Mouse (Mus musculus) spleen, adult 2 months (tissue): ENCODE results near the gene Cd52. TPM values are rescaled to one million over a fixed set of nuclear protein-coding genes. Genes with fewer than 3 reads are reported as not detected.

ENCODE experiments used
- DNase-seq, 2 experiments: peaks; one replicate each; pipeline versions ENCODE4 v3.0.0 to v3.0.0-alpha.2; 2012 to 2021; ENCODE audit warnings: low spot score in 2 of 2, low read depth in 1 of 2
- H3K27ac ChIP-seq: fragments of 200-500 bp; 2 replicates; pipeline ENCODE4 v1.5.1; 2012; ENCODE audit warnings: low read length, inconsistent platforms; ENCODE audit not compliant: insufficient read depth
- H3K27me3 ChIP-seq: fragments of 200-500 bp; 2 replicates; pipeline ENCODE4 v1.6.1; 2012; ENCODE audit warnings: mild to moderate bottlenecking, moderate library complexity, low read length, inconsistent platforms; ENCODE audit not compliant: control insufficient read depth, insufficient read depth
- H3K36me3 ChIP-seq: fragments of 200-500 bp; 2 replicates; pipeline ENCODE4 v1.6.1; 2012; ENCODE audit warnings: mild to moderate bottlenecking, low read length, inconsistent platforms; ENCODE audit not compliant: control insufficient read depth, insufficient read depth
- H3K4me1 ChIP-seq: fragments of 200-500 bp; 2 replicates; pipeline ENCODE4 v1.6.1; 2011; ENCODE audit warnings: inconsistent platforms; ENCODE audit not compliant: control insufficient read depth, insufficient read depth, insufficient read length
- H3K4me3 ChIP-seq: fragments of 200-500 bp; 2 replicates; pipeline ENCODE4 v1.5.1; 2011; ENCODE audit warnings: mild to moderate bottlenecking, inconsistent platforms; ENCODE audit not compliant: insufficient read depth, insufficient read length; ENCODE audit errors: extremely low read depth
- CTCF ChIP-seq: fragments of 200-500 bp; IDR thresholded peaks from 2 replicates; pipeline ENCODE4 v1.5.1; 2011; ENCODE audit warnings: mild to moderate bottlenecking, inconsistent platforms; ENCODE audit not compliant: insufficient read depth, insufficient read length, insufficient replicate concordance; ENCODE audit errors: extremely low read depth
- POLR2A ChIP-seq: fragments of 200-500 bp; IDR thresholded peaks from 2 replicates; pipeline ENCODE4 v1.6.1; 2011; ENCODE audit warnings: low read depth, low read length, inconsistent platforms
- WGBS: fragments of 180-500 bp; shearing (Covaris S2); methylation state at CpG from one replicate; pipeline ENCODE4 v1.1.7; 2018; 5-methylcytosine and 5-hydroxymethylcytosine counted together
- polyA plus RNA-seq: library from polyadenylated mRNA; depleted of rRNA; stranded (reverse); fragments of >200 nt; gene quantifications from 2 replicates; pipeline ENCODE4 v1.2.3, GENCODE M21; 2012

Cd52 gene
- polyA plus RNA-seq, 1 experiment = 461 TPM

DNA sequence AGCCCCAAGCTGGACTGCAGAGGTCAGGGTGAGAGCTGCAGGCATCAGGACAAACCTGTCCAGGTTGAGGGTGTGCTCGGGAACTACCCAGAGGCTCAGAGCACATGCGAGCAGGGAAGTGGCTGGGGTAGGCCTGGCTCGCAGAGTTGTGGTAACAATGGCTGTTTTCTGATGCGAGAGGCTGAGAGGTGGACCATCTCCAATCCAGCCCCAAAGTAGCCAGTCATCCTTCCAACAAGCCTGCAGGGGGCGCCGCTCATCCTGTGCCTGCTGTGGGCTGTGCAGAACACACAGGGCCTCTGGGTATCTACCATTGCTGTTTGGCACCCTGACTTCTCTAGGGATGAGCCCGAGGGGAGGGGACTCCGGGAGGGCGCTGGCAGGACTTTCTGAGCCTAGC, 24.8 kb upstream of the Cd52 start:
- H3K27me3 ChIP-seq = no peaks in the 10 kb centered on the region
- peak; percentile 49; the same call in 1 of the 2 replicates for TF ChIP-seq CTCF
- TF ChIP-seq POLR2A = no peak
- H3K4me1 ChIP-seq = peaks cover 79% of the 10 kb centered on the region
- no peak overlapping the region for H3K4me3 ChIP-seq
- 62% methylated on average over 9 of the region's 9 CpGs for WGBS
- H3K27ac ChIP-seq = peak overlapping the region; percentile 99
- H3K36me3 ChIP-seq = no peaks in the 10 kb centered on the region
- DNase-seq = peak in 1 of 2 experiments; percentile 50

DNA sequence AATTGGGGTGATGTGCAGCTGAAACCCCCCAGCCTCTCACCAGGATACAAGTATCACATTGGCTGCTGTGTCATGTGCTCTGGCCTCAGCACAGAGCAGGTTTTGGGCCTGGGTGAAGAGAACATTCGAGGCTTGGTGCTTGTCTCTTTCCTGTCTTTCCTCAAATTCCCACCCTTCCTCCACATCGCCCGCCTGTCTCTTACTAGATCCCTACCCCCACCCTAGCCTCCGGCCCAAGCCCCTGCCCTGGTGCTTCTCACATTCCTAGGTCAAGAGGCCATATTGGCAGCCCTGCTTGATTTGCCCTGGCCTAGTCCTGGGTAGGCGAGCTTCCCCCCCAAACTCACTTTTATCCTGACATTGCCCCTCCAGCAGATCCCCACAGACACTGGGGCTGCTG, 24.2 kb upstream of the Cd52 start:
- WGBS = 75% methylated on average over 5 of the region's 5 CpGs
- TF ChIP-seq POLR2A (no peak), CTCF (no peak)
- Histone ChIP-seq H3K36me3 (no peaks in the 10 kb centered on the region), H3K27me3 (no peaks in the 10 kb centered on the region), H3K4me1 (peaks cover 80% of the 10 kb centered on the region), H3K27ac (peak overlapping the region; percentile 99), H3K4me3 (no peak overlapping the region)
- no peak for DNase-seq

DNA sequence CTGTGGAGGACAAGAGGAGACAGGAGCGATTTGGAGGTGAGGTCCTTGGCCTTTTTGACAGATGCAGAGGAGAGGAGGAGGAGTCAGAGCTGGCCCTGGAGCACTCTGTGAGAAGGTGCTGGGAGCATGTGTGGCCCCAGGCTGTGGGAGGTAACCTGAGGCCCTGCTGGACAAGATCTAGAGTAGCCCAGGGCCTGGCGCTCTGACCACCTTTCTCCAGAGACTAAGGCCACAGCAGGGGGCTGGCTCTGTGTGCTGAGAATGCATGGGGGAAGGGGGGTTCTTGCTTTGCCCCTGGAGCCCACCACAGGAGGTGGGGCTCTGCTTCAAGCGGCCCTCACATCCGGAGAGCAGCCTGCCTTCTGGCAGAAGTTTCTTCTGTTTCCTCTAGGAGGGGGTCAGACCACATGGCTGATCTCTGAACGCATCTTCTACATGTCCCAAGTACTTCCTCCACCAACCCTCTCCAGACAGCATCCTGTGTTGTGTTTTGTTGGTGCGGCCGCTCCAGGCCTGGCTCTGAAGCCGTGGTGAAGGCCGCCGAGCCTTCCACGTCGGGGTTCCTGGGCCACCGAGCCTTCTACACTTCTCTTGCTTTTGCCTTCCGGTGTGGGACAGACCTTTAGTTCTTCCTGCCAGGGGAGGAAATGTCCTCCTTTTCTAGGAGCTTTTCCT, 23.4 kb upstream of the Cd52 start:
- Histone ChIP-seq H3K27me3 (no peaks in the 10 kb centered on the region), H3K27ac (peak overlapping the region; percentile 99), H3K4me3 (peak overlapping the region; percentile 24; the same call in 1 of the 2 replicates), H3K36me3 (no peaks in the 10 kb centered on the region), H3K4me1 (peaks cover 74% of the 10 kb centered on the region)
- TF ChIP-seq CTCF (no peak), POLR2A (peak; percentile 33; the same call in 1 of the 2 replicates)
- DNase-seq = peak in 1 of 2 experiments; percentile 48
- WGBS = 12% methylated on average over 14 of the region's 14 CpGs

DNA sequence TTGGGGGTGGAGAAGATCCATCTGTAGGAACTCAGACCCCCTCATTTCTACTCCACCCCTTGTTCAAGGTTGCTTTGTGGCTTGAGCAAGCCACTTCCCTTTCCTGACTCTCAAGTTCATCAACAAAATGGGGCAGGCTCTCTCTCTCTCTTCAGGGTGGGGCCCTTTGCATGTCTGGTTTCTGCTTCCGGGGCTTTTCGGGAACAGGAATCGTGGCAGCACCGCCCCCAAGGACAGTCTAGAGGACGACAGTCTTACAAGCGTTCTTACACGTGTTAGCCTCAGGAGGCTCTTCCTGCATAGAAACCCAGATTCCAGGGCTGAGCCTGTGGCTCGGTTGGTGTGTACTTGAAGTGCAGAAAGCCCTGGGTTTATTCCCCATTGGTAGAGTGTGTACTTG, 22.1 kb upstream of the Cd52 start:
- Histone ChIP-seq H3K27me3 (no peaks in the 10 kb centered on the region), H3K36me3 (no peaks in the 10 kb centered on the region), H3K27ac (peak overlapping the region; percentile 99), H3K4me1 (peaks cover 65% of the 10 kb centered on the region), H3K4me3 (no peak overlapping the region)
- TF ChIP-seq CTCF (0 out of 2 replicates have a peak, but pooled peaks have one; percentile 9), POLR2A (peak; percentile 57; the same call in 1 of the 2 replicates)
- DNase-seq = peak; percentile 81 to 89
- WGBS = 6% methylated on average over 8 of the region's 8 CpGs

DNA sequence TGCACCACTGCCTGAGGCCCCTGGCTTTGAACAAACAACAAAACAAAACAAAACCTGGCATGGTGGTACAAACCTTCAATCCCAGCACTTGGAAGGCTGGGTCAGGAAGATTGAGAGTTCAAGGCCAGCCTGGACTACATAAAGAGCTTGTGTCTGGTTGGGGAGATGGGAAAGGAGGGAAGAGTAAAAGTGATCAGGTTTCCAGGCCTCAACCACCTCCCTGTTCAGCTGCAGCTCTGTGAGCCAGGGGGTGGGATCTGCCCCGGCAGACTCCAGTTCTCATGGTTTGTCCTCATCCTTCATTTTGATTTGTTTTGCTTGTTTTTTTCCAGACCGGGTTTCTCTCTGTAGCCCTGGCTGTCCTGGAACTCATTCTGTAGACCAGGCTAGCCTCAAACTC, 21.6 kb upstream of the Cd52 start:
- WGBS = 16% methylated on average over 2 of the region's 2 CpGs
- Histone ChIP-seq H3K27me3 (no peaks in the 10 kb centered on the region), H3K36me3 (no peaks in the 10 kb centered on the region), H3K4me3 (no peak overlapping the region), H3K4me1 (peaks cover 65% of the 10 kb centered on the region), H3K27ac (peak overlapping the region; percentile 93)
- DNase-seq = no peak
- TF ChIP-seq CTCF = no peak
- TF ChIP-seq POLR2A = no peak

- 71% methylated on average over 16 of the region's 16 CpGs for WGBS
- DNase-seq = no peak
- peaks cover 60% of the 10 kb centered on the region for H3K4me1 ChIP-seq
Observed at GRCm38 (mm10) chr4:134115215-134116144, 20.6 kb upstream of the Cd52 start.

More at GRCm38 (mm10) chr4:134115215-134116144, 20.6 kb upstream of the Cd52 start:
- Histone ChIP-seq H3K27me3 (no peaks in the 10 kb centered on the region), H3K36me3 (no peaks in the 10 kb centered on the region), H3K4me3 (no peak overlapping the region), H3K27ac (peak overlapping the region; percentile 93)
- TF ChIP-seq CTCF = no peak
- no peak for TF ChIP-seq POLR2A
